Mouse (Mus musculus) hindbrain, embryonic 12.5 days (tissue): ENCODE data around the gene Dtd1. TPM values are rescaled to one million over a fixed set of nuclear protein-coding genes. Genes with fewer than 3 reads are reported as not detected.

Experiments used
- ATAC-seq: fragments of 200-750 bp; cut with Nextera tagmentation; 2 replicates; pipeline ENCODE4 v1.8.0; 2017; ENCODE audit warnings: moderate TSS enrichment; ENCODE audit not compliant: low FRiP score
- H3K27ac ChIP-seq: fragments of 300-500 bp; sonication (generic); 2 replicates; pipeline ENCODE4 v1.5.1; 2016; ENCODE audit warnings: mild to moderate bottlenecking
- H3K27me3 ChIP-seq: fragments of 300-500 bp; sonication (generic); 2 replicates; pipeline ENCODE4 v1.6.1; 2016; ENCODE audit warnings: mild to moderate bottlenecking
- H3K36me3 ChIP-seq: fragments of 300-500 bp; sonication (generic); 2 replicates; pipeline ENCODE4 v1.6.1; 2016; ENCODE audit warnings: mild to moderate bottlenecking
- H3K4me1 ChIP-seq: fragments of 300-500 bp; sonication (generic); 2 replicates; pipeline ENCODE4 v1.6.1; 2016
- H3K4me2 ChIP-seq: fragments of 300-500 bp; sonication (generic); replicated peaks from 2 replicates; pipeline ENCODE4 v1.6.1; 2016; ENCODE audit warnings: mild to moderate bottlenecking
- H3K4me3 ChIP-seq: fragments of 300-500 bp; sonication (generic); 2 replicates; pipeline ENCODE4 v1.5.1; 2016; ENCODE audit warnings: mild to moderate bottlenecking
- H3K9ac ChIP-seq: fragments of 300-500 bp; sonication (generic); 2 replicates; pipeline ENCODE4 v1.6.1; 2016; ENCODE audit warnings: mild to moderate bottlenecking, moderate library complexity
- H3K9me3 ChIP-seq: fragments of 300-500 bp; sonication (generic); replicated peaks from 2 replicates; pipeline ENCODE4 v1.6.1; 2016; ENCODE audit warnings: mild to moderate bottlenecking
- WGBS: fragments of 180-500 bp; shearing (Covaris S2); methylation state at CpG from one replicate; pipeline ENCODE4 v1.1.7; 2016; 5-methylcytosine and 5-hydroxymethylcytosine counted together
- polyA plus RNA-seq: library from polyadenylated mRNA; unstranded; fragments of >200 nt; fragmentation: Nextera tagmentation; extraction: Ambion mirVana; gene quantifications from 2 replicates; pipeline ENCODE4 v1.2.1, GENCODE M21; 2016

The Dtd1 gene
- polyA plus RNA-seq, 1 experiment from 2014 or later = 43.3 TPM

- Histone ChIP-seq H3K27me3 (no peaks in the 10 kb centered on the region), H3K4me1 (no peaks in the 10 kb centered on the region), H3K27ac (no peak overlapping the region), H3K9ac (no peak overlapping the region), H3K36me3 (no peaks in the 10 kb centered on the region), H3K9me3 (no peaks in the 10 kb centered on the region), H3K4me2 (no peak overlapping the region), H3K4me3 (no peak overlapping the region)
- WGBS = 89% methylated on average over 2 of the region's 2 CpGs
- no peak for ATAC-seq
These were observed 95.2 kb downstream of the Dtd1 start for GRCm38 (mm10) chr2:144694923-144695322.

- 93% methylated on average over 12 of the region's 12 CpGs for WGBS
- H3K9ac ChIP-seq = no peak overlapping the region
- H3K9me3 ChIP-seq = no peaks in the 10 kb centered on the region
- H3K36me3 ChIP-seq = no peaks in the 10 kb centered on the region
- H3K4me1 ChIP-seq = no peaks in the 10 kb centered on the region
- H3K27ac ChIP-seq = no peak overlapping the region
- no peaks in the 10 kb centered on the region for H3K27me3 ChIP-seq
- H3K4me2 ChIP-seq = no peak overlapping the region
- ATAC-seq = no peak
- no peak overlapping the region for H3K4me3 ChIP-seq
These were observed 98.3 kb downstream of the Dtd1 start for GRCm38 (mm10) chr2:144698046-144698445.

- 78% methylated on average over 11 of the region's 11 CpGs for WGBS
- H3K4me1 ChIP-seq = no peaks in the 10 kb centered on the region
- ATAC-seq = no peak
- H3K36me3 ChIP-seq = no peaks in the 10 kb centered on the region
- H3K9me3 ChIP-seq = no peaks in the 10 kb centered on the region
- H3K4me3 ChIP-seq = no peak overlapping the region
- no peaks in the 10 kb centered on the region for H3K27me3 ChIP-seq
- no peak overlapping the region for H3K4me2 ChIP-seq
- no peak overlapping the region for H3K9ac ChIP-seq
- H3K27ac ChIP-seq = no peak overlapping the region
These were observed 100.9 kb downstream of the Dtd1 start for GRCm38 (mm10) chr2:144700608-144701007.

- no peaks in the 10 kb centered on the region for H3K9me3 ChIP-seq
- no peak overlapping the region for H3K4me3 ChIP-seq
- H3K27ac ChIP-seq = no peak overlapping the region
- H3K27me3 ChIP-seq = no peaks in the 10 kb centered on the region
- ATAC-seq = no peak
- no peak overlapping the region for H3K9ac ChIP-seq
- 91% methylated on average over 3 of the region's 3 CpGs for WGBS
- no peak overlapping the region for H3K4me2 ChIP-seq
- no peaks in the 10 kb centered on the region for H3K4me1 ChIP-seq
- H3K36me3 ChIP-seq = no peaks in the 10 kb centered on the region
These were observed 101.9 kb downstream of the Dtd1 start for GRCm38 (mm10) chr2:144701415-144702149.

- no peak overlapping the region for H3K9ac ChIP-seq
- no peak overlapping the region for H3K27ac ChIP-seq
- H3K9me3 ChIP-seq = no peaks in the 10 kb centered on the region
- H3K27me3 ChIP-seq = no peaks in the 10 kb centered on the region
- no peaks in the 10 kb centered on the region for H3K36me3 ChIP-seq
- ATAC-seq = peak; percentile 38; the same call in 1 of the 2 replicates
- no peak overlapping the region for H3K4me2 ChIP-seq
- no peak overlapping the region for H3K4me3 ChIP-seq
- 48% methylated on average over 1 of the region's 1 CpGs for WGBS
- H3K4me1 ChIP-seq = peaks cover 18% of the 10 kb centered on the region
These were observed 109.6 kb downstream of the Dtd1 start for GRCm38 (mm10) chr2:144709285-144709684.

GRCm38 (mm10) chr2:144709704-144710103 lies 110.0 kb downstream of the Dtd1 start:
- no peaks in the 10 kb centered on the region for H3K27me3 ChIP-seq
- peaks cover 18% of the 10 kb centered on the region for H3K4me1 ChIP-seq
- no peaks in the 10 kb centered on the region for H3K36me3 ChIP-seq
- WGBS = 70% methylated on average over 2 of the region's 2 CpGs
- H3K9me3 ChIP-seq = no peaks in the 10 kb centered on the region
- H3K4me3 ChIP-seq = no peak overlapping the region
- H3K4me2 ChIP-seq = no peak overlapping the region
- H3K9ac ChIP-seq = no peak overlapping the region
- ATAC-seq = no peak
- no peak overlapping the region for H3K27ac ChIP-seq

GRCm38 (mm10) chr2:144714596-144714995 lies 114.9 kb downstream of the Dtd1 start:
- no peaks in the 10 kb centered on the region for H3K9me3 ChIP-seq
- no peaks in the 10 kb centered on the region for H3K27me3 ChIP-seq
- no peak overlapping the region for H3K9ac ChIP-seq
- peaks cover 13% of the 10 kb centered on the region for H3K4me1 ChIP-seq
- no peak overlapping the region for H3K27ac ChIP-seq
- 86% methylated on average over 2 of the region's 2 CpGs for WGBS
- no peak overlapping the region for H3K4me2 ChIP-seq
- no peak for ATAC-seq
- H3K4me3 ChIP-seq = no peak overlapping the region
- H3K36me3 ChIP-seq = no peaks in the 10 kb centered on the region

- Histone ChIP-seq H3K4me3 (no peak overlapping the region), H3K27me3 (no peaks in the 10 kb centered on the region), H3K27ac (no peak overlapping the region), H3K36me3 (no peaks in the 10 kb centered on the region), H3K4me2 (no peak overlapping the region), H3K9ac (no peak overlapping the region), H3K4me1 (peaks cover 10% of the 10 kb centered on the region), H3K9me3 (no peaks in the 10 kb centered on the region)
- 70% methylated on average over 2 of the region's 2 CpGs for WGBS
- no peak for ATAC-seq
These were observed 115.6 kb downstream of the Dtd1 start for GRCm38 (mm10) chr2:144715211-144715768.

GRCm38 (mm10) chr2:144716248-144716647 lies 116.6 kb downstream of the Dtd1 start:
- WGBS = 85% methylated on average over 5 of the region's 5 CpGs

GRCm38 (mm10) chr2:144718273-144718672 lies 118.6 kb downstream of the Dtd1 start:
- no peak overlapping the region for H3K27ac ChIP-seq
- H3K4me3 ChIP-seq = no peak overlapping the region
- WGBS = 52% methylated on average over 5 of the region's 5 CpGs

More at GRCm38 (mm10) chr2:144716248-144716647, 116.6 kb downstream of the Dtd1 start:
- no peak for ATAC-seq
- Histone ChIP-seq H3K4me2 (no peak overlapping the region), H3K36me3 (no peaks in the 10 kb centered on the region), H3K9ac (no peak overlapping the region), H3K4me1 (peaks cover 14% of the 10 kb centered on the region), H3K4me3 (no peak overlapping the region), H3K27me3 (no peaks in the 10 kb centered on the region), H3K27ac (no peak overlapping the region), H3K9me3 (no peaks in the 10 kb centered on the region)

GRCm38 (mm10) chr2:144719294-144719693 lies 119.6 kb downstream of the Dtd1 start:
- H3K4me2 ChIP-seq = no peak overlapping the region
- no peaks in the 10 kb centered on the region for H3K27me3 ChIP-seq
- 77% methylated on average over 5 of the region's 5 CpGs for WGBS
- no peak overlapping the region for H3K9ac ChIP-seq
- ATAC-seq = no peak
- H3K4me3 ChIP-seq = no peak overlapping the region
- no peak overlapping the region for H3K27ac ChIP-seq
- no peaks in the 10 kb centered on the region for H3K36me3 ChIP-seq
- no peaks in the 10 kb centered on the region for H3K9me3 ChIP-seq
- H3K4me1 ChIP-seq = peaks cover 14% of the 10 kb centered on the region

More at GRCm38 (mm10) chr2:144718273-144718672, 118.6 kb downstream of the Dtd1 start:
- Histone ChIP-seq H3K4me1 (peaks cover 14% of the 10 kb centered on the region), H3K27me3 (no peaks in the 10 kb centered on the region), H3K9me3 (no peaks in the 10 kb centered on the region), H3K4me2 (no peak overlapping the region), H3K36me3 (no peaks in the 10 kb centered on the region), H3K9ac (no peak overlapping the region)
- ATAC-seq = no peak

- Histone ChIP-seq H3K9me3 (no peaks in the 10 kb centered on the region), H3K27ac (no peak overlapping the region)
These were observed 120.0 kb downstream of the Dtd1 start for GRCm38 (mm10) chr2:144719718-144720117.

More at GRCm38 (mm10) chr2:144719718-144720117, 120.0 kb downstream of the Dtd1 start:
- 78% methylated on average over 4 of the region's 4 CpGs for WGBS
- Histone ChIP-seq H3K4me3 (no peak overlapping the region), H3K27me3 (no peaks in the 10 kb centered on the region), H3K36me3 (no peaks in the 10 kb centered on the region), H3K4me2 (no peak overlapping the region), H3K9ac (no peak overlapping the region), H3K4me1 (peaks cover 14% of the 10 kb centered on the region)
- no peak for ATAC-seq
